Mouse (Mus musculus) MEL (cell line): Measurements from ENCODE around the gene Tekt1.

ENCODE experiments used
- CHD2 ChIP-seq: IDR thresholded peaks from 2 replicates; pipeline ENCODE4 v1.6.1; 2011; ENCODE audit warnings: low read length, improper control_type of control experiment
- CTCF ChIP-seq, 3 experiments: IDR thresholded peaks in 2 of 3; conservative IDR thresholded peaks in 1 of 3; 2 replicates each; pipeline ENCODE4 v1.5.1; 2011 to 2012; ENCODE audit warnings: low read length in 3 of 3, low read depth in 2 of 3, mild to moderate bottlenecking in 2 of 3, improper control_type of control experiment in 1 of 3, inconsistent platforms in 1 of 3, mixed read lengths in 1 of 3, moderate library complexity in 1 of 3; ENCODE audit not compliant: control insufficient read depth in 1 of 3, insufficient read depth in 1 of 3, poor library complexity in 1 of 3, severe bottlenecking in 1 of 3
- ELF1 ChIP-seq: IDR thresholded peaks from 2 replicates; pipeline ENCODE4 v1.6.1; 2014; ENCODE audit warnings: low read depth, mild to moderate bottlenecking, inconsistent platforms, low read length, improper control_type of control experiment, moderate library complexity
- EP300 ChIP-seq, 2 experiments: IDR thresholded peaks; 2 replicates each; pipeline ENCODE4 v1.6.1; 2011; ENCODE audit warnings: improper control_type of control experiment in 2 of 2, low read length in 2 of 2, low read depth in 1 of 2, mild to moderate bottlenecking in 1 of 2
- POLR2A ChIP-seq, 2 experiments: IDR thresholded peaks; 2 replicates each; pipeline ENCODE4 v1.6.1; 2011 to 2012; ENCODE audit warnings: low read length in 2 of 2, mild to moderate bottlenecking in 2 of 2, control low read depth in 1 of 2, improper control_type of control experiment in 1 of 2, low read depth in 1 of 2, moderate library complexity in 1 of 2; ENCODE audit not compliant: control insufficient read depth in 1 of 2, insufficient read depth in 1 of 2, poor library complexity in 1 of 2

DNA sequence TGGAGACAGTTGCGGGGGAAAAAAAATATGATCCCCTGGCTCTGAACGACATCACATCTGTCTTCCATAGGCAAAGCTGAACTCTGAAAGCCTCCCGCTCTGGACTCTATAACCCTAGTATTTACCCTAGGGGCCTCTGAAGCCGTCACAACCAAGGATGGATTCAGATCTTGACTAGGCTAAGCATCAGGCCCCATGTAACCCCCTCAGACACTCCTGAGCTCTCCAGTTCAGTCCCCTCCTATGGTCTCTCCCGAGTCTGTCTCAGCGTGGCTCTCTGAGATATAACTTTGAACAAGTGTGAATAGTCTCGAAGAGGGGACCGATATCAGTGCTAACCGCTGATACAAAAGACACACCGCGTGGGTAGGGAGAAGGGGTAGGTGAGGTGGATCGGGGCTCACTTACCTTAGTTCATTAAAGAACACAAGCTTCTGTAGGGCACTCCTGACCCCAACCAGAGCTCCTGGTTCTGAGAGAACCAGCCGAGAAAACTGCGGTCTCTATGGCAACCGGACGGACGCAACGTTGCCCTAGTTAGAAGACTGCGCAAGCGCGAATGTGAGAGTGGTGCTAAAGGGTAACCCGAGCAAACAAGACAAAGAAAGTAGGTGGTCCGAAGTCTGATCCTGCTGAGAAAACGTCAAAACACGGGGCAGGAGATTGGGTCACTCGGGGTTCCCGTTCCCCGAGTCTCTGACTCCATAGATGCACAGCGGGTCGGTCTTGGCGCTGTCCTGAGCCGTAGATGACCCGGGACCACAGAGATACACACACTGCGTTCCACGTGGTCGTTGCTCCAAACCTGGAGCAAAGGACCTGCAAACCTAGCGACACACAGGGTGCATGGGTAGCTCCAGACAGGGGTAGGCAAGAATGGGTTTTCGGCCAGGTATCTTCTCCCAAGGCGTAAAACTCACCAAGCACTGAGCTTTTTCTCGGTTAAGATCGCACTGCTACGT is 576 bp downstream of the Tekt1 start:
- no peak for TF ChIP-seq CTCF (IDR thresholded peaks at IDR 0.05 in 2 of 3, conservative IDR thresholded peaks at IDR 0.05 in 1 of 3; ENCODE audit: control insufficient read depth in 1 of 3, insufficient read depth in 1 of 3, low read depth in 2 of 3, low read length in 3 of 3, poor library complexity in 1 of 3, severe bottlenecking in 1 of 3)
- TF ChIP-seq POLR2A (IDR thresholded peaks at IDR 0.05; ENCODE audit: control insufficient read depth in 1 of 2, insufficient read depth in 1 of 2, low read depth in 1 of 2, low read length in 2 of 2, poor library complexity in 1 of 2), result no peak
- TF ChIP-seq EP300 (IDR thresholded peaks at IDR 0.05; ENCODE audit: low read depth in 1 of 2, low read length in 2 of 2), result no peak
- no peak for TF ChIP-seq CHD2
- TF ChIP-seq ELF1, result no peak
